Mouse (Mus musculus): Measurements from ENCODE around the gene Tnfrsf19.

GRCm38 (mm10) chr14:61019880-61020279 is 26.4 kb downstream of the Tnfrsf19 start:
- no peak for TF ChIP-seq POLR2A (IDR thresholded peaks at IDR 0.05; ENCODE audit: borderline replicate concordance, insufficient read depth, low read length)
- TF ChIP-seq CTCF (IDR thresholded peaks at IDR 0.05; ENCODE audit: borderline replicate concordance, insufficient read depth, low read depth, low read length) = no peak
